Mouse (Mus musculus): ENCODE measurements around the gene Apobec1. TPM values are rescaled to one million over a fixed set of nuclear protein-coding genes. Genes with fewer than 3 reads are reported as not detected.
A peak's percentile ranks its signal among the peaks of the same experiment; 100 is the strongest.

Gene Apobec1
- total and polyA plus RNA-seq, 2 experiments from 2014 or later: 3.9 to 21.0 TPM

GRCm38 (mm10) chr6:122561005-122561404 is 41.2 kb downstream of the Apobec1 start:
- no peak for TF ChIP-seq EP300 (IDR thresholded peaks at IDR 0.05; ENCODE audit: low read depth)
- no peak for TF ChIP-seq CTCF (IDR thresholded peaks at IDR 0.05; ENCODE audit: low read depth)
- Histone ChIP-seq H3K4me3 (ENCODE audit: low read depth, low read length) (no peak overlapping the region), H3K36me3 (replicated peaks; ENCODE audit: control insufficient read depth, insufficient read depth, low read length) (no peaks in the 10 kb centered on the region), H3K27me3 (ENCODE audit: control insufficient read depth, insufficient read depth, low read length) (peaks cover 14% of the 10 kb centered on the region), H3K9ac (replicated peaks; ENCODE audit: low read depth, low read length) (no peak overlapping the region), H3K9me3 (replicated peaks; ENCODE audit: control insufficient read depth, low read length) (no peaks in the 10 kb centered on the region), H3K4me1 (ENCODE audit: control insufficient read depth, insufficient read depth) (no peaks in the 10 kb centered on the region), H3K4me2 (ENCODE audit: low read depth, low read length) (no peak overlapping the region), H3K27ac (ENCODE audit: low read depth) (no peak overlapping the region)
- WGBS: 76% methylated on average over 20 of the region's 20 CpGs
- DNase-seq (ENCODE audit: low spot score): no peak
- no peak for ATAC-seq (ENCODE audit: insufficient read depth, low read depth)

GRCm38 (mm10) chr6:122560427-122560826 is 41.8 kb downstream of the Apobec1 start:
- H3K27me3 ChIP-seq (ENCODE audit: control insufficient read depth, insufficient read depth, low read length): peaks cover 14% of the 10 kb centered on the region
- DNase-seq (ENCODE audit: low spot score) (peak; percentile 69), ATAC-seq (ENCODE audit: insufficient read depth, low read depth) (no peak)
- whole genome bisulfite sequencing: 8% methylated on average over 17 of the region's 17 CpGs
- no peaks in the 10 kb centered on the region for H3K9me3 ChIP-seq (replicated peaks; ENCODE audit: control insufficient read depth, low read length)
- peak overlapping the region; percentile 33; the same call in 1 of the 2 replicates for H3K4me2 ChIP-seq (ENCODE audit: low read depth, low read length)
- H3K4me1 ChIP-seq (ENCODE audit: control insufficient read depth, insufficient read depth): no peaks in the 10 kb centered on the region
- TF ChIP-seq EP300 (IDR thresholded peaks at IDR 0.05; ENCODE audit: low read depth): no peak
- peak; percentile 90 for TF ChIP-seq CTCF (IDR thresholded peaks at IDR 0.05; ENCODE audit: low read depth)
- H3K36me3 ChIP-seq (replicated peaks; ENCODE audit: control insufficient read depth, insufficient read depth, low read length): no peaks in the 10 kb centered on the region
- no peak overlapping the region for H3K27ac ChIP-seq (ENCODE audit: low read depth)
- H3K4me3 ChIP-seq (ENCODE audit: low read depth, low read length): no peak overlapping the region
- no peak overlapping the region for H3K9ac ChIP-seq (replicated peaks; ENCODE audit: low read depth, low read length)

GRCm38 (mm10) chr6:122556959-122557561 is 45.2 kb downstream of the Apobec1 start:
- Histone ChIP-seq H3K4me2 (ENCODE audit: low read depth, low read length) (no peak overlapping the region), H3K4me3 (ENCODE audit: low read depth, low read length) (no peak overlapping the region), H3K9me3 (replicated peaks; ENCODE audit: control insufficient read depth, low read length) (no peaks in the 10 kb centered on the region), H3K4me1 (ENCODE audit: control insufficient read depth, insufficient read depth) (no peaks in the 10 kb centered on the region), H3K9ac (replicated peaks; ENCODE audit: low read depth, low read length) (no peak overlapping the region), H3K36me3 (replicated peaks; ENCODE audit: control insufficient read depth, insufficient read depth, low read length) (no peaks in the 10 kb centered on the region), H3K27me3 (ENCODE audit: control insufficient read depth, insufficient read depth, low read length) (peaks cover 11% of the 10 kb centered on the region), H3K27ac (ENCODE audit: low read depth) (no peak overlapping the region)
- 26% methylated on average over 15 of the region's 15 CpGs for WGBS
- peak; percentile 66 for TF ChIP-seq CTCF (IDR thresholded peaks at IDR 0.05; ENCODE audit: low read depth)
- TF ChIP-seq EP300 (IDR thresholded peaks at IDR 0.05; ENCODE audit: low read depth): no peak
- DNase-seq (ENCODE audit: low spot score) (peak; percentile 34), ATAC-seq (ENCODE audit: insufficient read depth, low read depth) (no peak)

GRCm38 (mm10) chr6:122555266-122555665 is 47.0 kb downstream of the Apobec1 start:
- Histone ChIP-seq H3K36me3 (replicated peaks; ENCODE audit: control insufficient read depth, insufficient read depth, low read length) (no peaks in the 10 kb centered on the region), H3K9ac (replicated peaks; ENCODE audit: low read depth, low read length) (no peak overlapping the region), H3K27ac (ENCODE audit: low read depth) (no peak overlapping the region), H3K4me2 (ENCODE audit: low read depth, low read length) (no peak overlapping the region), H3K27me3 (ENCODE audit: control insufficient read depth, insufficient read depth, low read length) (0 out of 2 replicates have a peak, but pooled peaks cover 2% of the 10 kb centered on the region), H3K9me3 (replicated peaks; ENCODE audit: control insufficient read depth, low read length) (no peaks in the 10 kb centered on the region), H3K4me3 (ENCODE audit: low read depth, low read length) (no peak overlapping the region), H3K4me1 (ENCODE audit: control insufficient read depth, insufficient read depth) (no peaks in the 10 kb centered on the region)
- DNase-seq (ENCODE audit: low spot score): no peak
- 24% methylated on average over 7 of the region's 7 CpGs for WGBS
- TF ChIP-seq CTCF (IDR thresholded peaks at IDR 0.05; ENCODE audit: low read depth): no peak
- TF ChIP-seq EP300 (IDR thresholded peaks at IDR 0.05; ENCODE audit: low read depth): no peak
- no peak for ATAC-seq (ENCODE audit: insufficient read depth, low read depth)

- no peak for TF ChIP-seq EP300 (IDR thresholded peaks at IDR 0.05; ENCODE audit: low read depth)
- no peak for TF ChIP-seq CTCF (IDR thresholded peaks at IDR 0.05; ENCODE audit: low read depth)
- H3K4me1 ChIP-seq (ENCODE audit: control insufficient read depth, insufficient read depth): no peaks in the 10 kb centered on the region
- no peak for ATAC-seq (ENCODE audit: insufficient read depth, low read depth)
- H3K27me3 ChIP-seq (ENCODE audit: control insufficient read depth, insufficient read depth, low read length): 0 out of 2 replicates have a peak, but pooled peaks cover 2% of the 10 kb centered on the region
- H3K9me3 ChIP-seq (replicated peaks; ENCODE audit: control insufficient read depth, low read length): no peaks in the 10 kb centered on the region
- no peak overlapping the region for H3K4me2 ChIP-seq (ENCODE audit: low read depth, low read length)
- no peak for DNase-seq (ENCODE audit: low spot score)
- H3K9ac ChIP-seq (replicated peaks; ENCODE audit: low read depth, low read length): no peak overlapping the region
- WGBS: 72% methylated on average over 6 of the region's 6 CpGs
- no peaks in the 10 kb centered on the region for H3K36me3 ChIP-seq (replicated peaks; ENCODE audit: control insufficient read depth, insufficient read depth, low read length)
- H3K4me3 ChIP-seq (ENCODE audit: low read depth, low read length): no peak overlapping the region
- H3K27ac ChIP-seq (ENCODE audit: low read depth): no peak overlapping the region
These were observed 48.1 kb downstream of the Apobec1 start for GRCm38 (mm10) chr6:122554102-122554501.

- no peaks in the 10 kb centered on the region for H3K36me3 ChIP-seq (replicated peaks; ENCODE audit: control insufficient read depth, insufficient read depth, low read length)
- no peak within 1 kb of the TSS for H3K4me3 ChIP-seq (ENCODE audit: low read depth, low read length)
- WGBS: 44% methylated on average over 9 of the region's 9 CpGs
- ATAC-seq (ENCODE audit: insufficient read depth, low read depth) (no peak), DNase-seq (ENCODE audit: low spot score) (no peak)
- no peaks in the 10 kb centered on the region for H3K9me3 ChIP-seq (replicated peaks; ENCODE audit: control insufficient read depth, low read length)
- H3K27me3 ChIP-seq (ENCODE audit: control insufficient read depth, insufficient read depth, low read length): 0 out of 2 replicates have a peak, but pooled peaks cover 2% of the 10 kb centered on the region
- no peaks in the 10 kb centered on the region for H3K4me1 ChIP-seq (ENCODE audit: control insufficient read depth, insufficient read depth)
- no peak for TF ChIP-seq CTCF (IDR thresholded peaks at IDR 0.05; ENCODE audit: low read depth)
- TF ChIP-seq EP300 (IDR thresholded peaks at IDR 0.05; ENCODE audit: low read depth): no peak
- H3K9ac ChIP-seq (replicated peaks; ENCODE audit: low read depth, low read length): no peak within 1 kb of the TSS
- no peak within 1 kb of the TSS for H3K4me2 ChIP-seq (ENCODE audit: low read depth, low read length)
- no peak within 1 kb of the TSS for H3K27ac ChIP-seq (ENCODE audit: low read depth)
These were observed 48.6 kb downstream of the Apobec1 start, which contains the start of gene Aicda for GRCm38 (mm10) chr6:122553606-122554005. Aicda (plus strand) TSS chr6:122553801.

Data from heart, postnatal 0 days (tissue).